Mouse (Mus musculus): ENCODE data around the gene Ip6k2. TPM values are rescaled to one million over a fixed set of nuclear protein-coding genes. Genes with fewer than 3 reads are reported as not detected.
A peak's percentile ranks its signal among the peaks of the same experiment; 100 is the strongest.

Ip6k2 gene
- total and polyA plus RNA-seq, 2 experiments from 2014 or later: 22.1 to 28.9 TPM

DNA sequence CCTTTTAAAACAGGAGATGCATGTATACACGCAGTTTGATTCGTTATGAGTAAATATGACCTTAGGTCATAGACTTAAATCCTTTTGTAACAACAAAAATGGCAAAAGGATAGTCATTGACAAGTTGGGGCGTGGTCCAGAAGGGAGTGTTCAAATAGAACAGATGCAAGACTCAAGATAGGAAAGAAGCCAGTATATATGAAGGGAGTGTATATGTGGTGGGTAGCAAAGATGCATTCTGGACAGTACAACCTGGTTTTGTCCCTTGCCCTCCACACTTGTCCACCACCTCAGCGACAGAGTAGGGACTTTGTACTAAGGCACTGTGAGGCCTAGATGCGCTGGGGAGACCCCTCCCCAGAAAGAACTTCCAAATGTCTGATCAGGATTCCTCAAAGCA, 24.1 kb downstream of the Ip6k2 start:
- Histone ChIP-seq H3K4me1 (ENCODE audit: control insufficient read depth, insufficient read depth) (peaks cover 26% of the 10 kb centered on the region), H3K27me3 (ENCODE audit: control insufficient read depth, insufficient read depth, low read length) (no peaks in the 10 kb centered on the region), H3K9ac (replicated peaks; ENCODE audit: low read depth, low read length) (0 out of 2 replicates have a peak overlapping the region, but pooled peaks have one; percentile 70), H3K27ac (ENCODE audit: low read depth) (peak overlapping the region; percentile 22; the same call in 1 of the 2 replicates), H3K36me3 (replicated peaks; ENCODE audit: control insufficient read depth, insufficient read depth, low read length) (peaks cover 59% of the 10 kb centered on the region), H3K9me3 (replicated peaks; ENCODE audit: control insufficient read depth, low read length) (no peaks in the 10 kb centered on the region), H3K4me2 (ENCODE audit: low read depth, low read length) (no peak overlapping the region), H3K4me3 (ENCODE audit: low read depth, low read length) (no peak overlapping the region)
- TF ChIP-seq CTCF (IDR thresholded peaks at IDR 0.05; ENCODE audit: low read depth) (no peak), EP300 (IDR thresholded peaks at IDR 0.05; ENCODE audit: low read depth) (no peak)
- 69% methylated on average over 5 of the region's 5 CpGs for WGBS
- DNase-seq (ENCODE audit: low spot score) (no peak), ATAC-seq (ENCODE audit: insufficient read depth, low read depth) (no peak)

DNA sequence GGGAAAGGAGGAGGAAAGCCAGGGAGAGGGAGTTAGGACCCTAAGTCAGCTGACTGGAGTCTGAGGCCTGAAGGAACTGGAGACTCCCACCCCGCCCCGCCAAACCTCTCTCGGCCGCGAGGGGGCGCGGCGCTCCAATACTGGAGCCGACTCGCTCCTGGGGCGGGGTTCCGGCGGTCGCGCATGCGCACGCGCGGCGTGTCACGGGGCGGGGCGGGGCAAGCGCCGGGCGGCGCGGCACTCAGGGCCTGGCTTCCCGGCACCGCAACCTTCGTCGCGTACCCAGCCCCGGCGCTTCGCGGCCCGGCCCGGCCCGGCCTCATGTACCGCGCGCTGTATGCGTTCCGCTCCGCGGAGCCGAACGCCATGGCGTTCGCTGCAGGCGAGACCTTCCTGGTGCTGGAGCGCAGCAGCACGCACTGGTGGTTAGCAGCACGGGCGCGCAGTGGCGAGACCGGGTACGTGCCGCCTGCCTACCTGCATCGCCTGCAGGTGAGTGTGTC, 24.6 kb downstream of the Ip6k2 start, which contains the start of gene Nckipsd:
Gene Nckipsd, plus strand, starts transcription at position 206 of the 503 bp plus-strand sequence.
- TF ChIP-seq EP300 (IDR thresholded peaks at IDR 0.05; ENCODE audit: low read depth): no peak
- peak; percentile 84 for TF ChIP-seq CTCF (IDR thresholded peaks at IDR 0.05; ENCODE audit: low read depth)
- H3K4me3 ChIP-seq (ENCODE audit: low read depth, low read length): peak within 1 kb of the TSS; percentile 74
- peak within 1 kb of the TSS; percentile 70 for H3K9ac ChIP-seq (replicated peaks; ENCODE audit: low read depth, low read length)
- peak within 1 kb of the TSS; percentile 85 for H3K4me2 ChIP-seq (ENCODE audit: low read depth, low read length)
- H3K4me1 ChIP-seq (ENCODE audit: control insufficient read depth, insufficient read depth): peaks cover 26% of the 10 kb centered on the region
- ATAC-seq (ENCODE audit: insufficient read depth, low read depth): peak; percentile 87
- H3K36me3 ChIP-seq (replicated peaks; ENCODE audit: control insufficient read depth, insufficient read depth, low read length): peaks cover 59% of the 10 kb centered on the region
- peak; percentile 73 for DNase-seq (ENCODE audit: low spot score)
- peak within 1 kb of the TSS; percentile 56 for H3K27ac ChIP-seq (ENCODE audit: low read depth)
- no peaks in the 10 kb centered on the region for H3K27me3 ChIP-seq (ENCODE audit: control insufficient read depth, insufficient read depth, low read length)
- no peaks in the 10 kb centered on the region for H3K9me3 ChIP-seq (replicated peaks; ENCODE audit: control insufficient read depth, low read length)
- under 1% methylated on average over 55 of the region's 62 CpGs for WGBS

DNA sequence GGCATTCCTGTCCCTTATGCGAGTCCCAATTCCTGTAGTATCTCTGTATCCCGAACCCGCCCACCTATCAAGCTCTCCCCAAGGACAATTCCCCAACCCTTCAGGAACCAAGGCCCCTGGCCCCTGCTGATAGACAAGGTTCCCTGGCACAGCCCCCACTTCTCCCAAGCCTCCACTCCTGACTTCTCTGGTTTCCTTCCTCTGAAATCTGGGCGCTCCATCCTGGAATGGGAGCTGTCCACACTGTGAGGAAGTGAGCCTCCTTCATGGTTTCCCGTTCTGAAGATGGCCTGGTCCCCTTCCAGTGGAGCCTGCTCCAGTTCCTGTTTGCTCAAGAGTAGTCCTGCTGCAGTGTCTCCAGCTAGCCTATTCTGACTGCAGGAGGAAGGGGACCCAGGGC, 25.6 kb downstream of the Ip6k2 start:
- peak overlapping the region; percentile 56 for H3K27ac ChIP-seq (ENCODE audit: low read depth)
- ATAC-seq (ENCODE audit: insufficient read depth, low read depth): peak; percentile 16; the same call in 1 of the 2 replicates

GRCm38 (mm10) chr9:108809723-108810122, 26.1 kb downstream of the Ip6k2 start:
- Histone ChIP-seq H3K9me3 (replicated peaks; ENCODE audit: control insufficient read depth, low read length) (no peaks in the 10 kb centered on the region), H3K4me3 (ENCODE audit: low read depth, low read length) (no peak overlapping the region), H3K4me1 (ENCODE audit: control insufficient read depth, insufficient read depth) (peaks cover 26% of the 10 kb centered on the region), H3K27ac (ENCODE audit: low read depth) (peak overlapping the region; percentile 28; the same call in 1 of the 2 replicates), H3K4me2 (ENCODE audit: low read depth, low read length) (peak overlapping the region; percentile 85), H3K36me3 (replicated peaks; ENCODE audit: control insufficient read depth, insufficient read depth, low read length) (peaks cover 59% of the 10 kb centered on the region), H3K27me3 (ENCODE audit: control insufficient read depth, insufficient read depth, low read length) (no peaks in the 10 kb centered on the region), H3K9ac (replicated peaks; ENCODE audit: low read depth, low read length) (no peak overlapping the region)
- TF ChIP-seq EP300 (IDR thresholded peaks at IDR 0.05; ENCODE audit: low read depth): no peak
- TF ChIP-seq CTCF (IDR thresholded peaks at IDR 0.05; ENCODE audit: low read depth): no peak
- WGBS: 79% methylated on average over 6 of the region's 6 CpGs
- ATAC-seq (ENCODE audit: insufficient read depth, low read depth) (no peak), DNase-seq (ENCODE audit: low spot score) (no peak)

More for the DNA sequence above, 25.6 kb downstream of the Ip6k2 start:
- TF ChIP-seq CTCF (IDR thresholded peaks at IDR 0.05; ENCODE audit: low read depth): no peak
- TF ChIP-seq EP300 (IDR thresholded peaks at IDR 0.05; ENCODE audit: low read depth): peak; percentile 69
- H3K9ac ChIP-seq (replicated peaks; ENCODE audit: low read depth, low read length): peak overlapping the region; percentile 70; the same call in 1 of the 2 replicates
- no peaks in the 10 kb centered on the region for H3K27me3 ChIP-seq (ENCODE audit: control insufficient read depth, insufficient read depth, low read length)
- H3K36me3 ChIP-seq (replicated peaks; ENCODE audit: control insufficient read depth, insufficient read depth, low read length): peaks cover 59% of the 10 kb centered on the region
- H3K4me3 ChIP-seq (ENCODE audit: low read depth, low read length): peak overlapping the region; percentile 74
- no peaks in the 10 kb centered on the region for H3K9me3 ChIP-seq (replicated peaks; ENCODE audit: control insufficient read depth, low read length)
- H3K4me1 ChIP-seq (ENCODE audit: control insufficient read depth, insufficient read depth): peaks cover 26% of the 10 kb centered on the region
- WGBS: 53% methylated on average over 5 of the region's 5 CpGs
- peak; percentile 30 for DNase-seq (ENCODE audit: low spot score)
- H3K4me2 ChIP-seq (ENCODE audit: low read depth, low read length): peak overlapping the region; percentile 85

- 66% methylated on average over 5 of the region's 5 CpGs for WGBS
- ATAC-seq (ENCODE audit: insufficient read depth, low read depth): no peak
Measured at GRCm38 (mm10) chr9:108810516-108810915, 26.9 kb downstream of the Ip6k2 start.

More at GRCm38 (mm10) chr9:108810516-108810915, 26.9 kb downstream of the Ip6k2 start:
- TF ChIP-seq CTCF (IDR thresholded peaks at IDR 0.05; ENCODE audit: low read depth) (no peak), EP300 (IDR thresholded peaks at IDR 0.05; ENCODE audit: low read depth) (no peak)
- peaks cover 60% of the 10 kb centered on the region for H3K36me3 ChIP-seq (replicated peaks; ENCODE audit: control insufficient read depth, insufficient read depth, low read length)
- no peak for DNase-seq (ENCODE audit: low spot score)
- H3K4me1 ChIP-seq (ENCODE audit: control insufficient read depth, insufficient read depth): peaks cover 26% of the 10 kb centered on the region
- H3K4me2 ChIP-seq (ENCODE audit: low read depth, low read length): peak overlapping the region; percentile 85; the same call in 1 of the 2 replicates
- no peaks in the 10 kb centered on the region for H3K9me3 ChIP-seq (replicated peaks; ENCODE audit: control insufficient read depth, low read length)
- H3K9ac ChIP-seq (replicated peaks; ENCODE audit: low read depth, low read length): no peak overlapping the region
- H3K27me3 ChIP-seq (ENCODE audit: control insufficient read depth, insufficient read depth, low read length): no peaks in the 10 kb centered on the region
- no peak overlapping the region for H3K27ac ChIP-seq (ENCODE audit: low read depth)
- H3K4me3 ChIP-seq (ENCODE audit: low read depth, low read length): no peak overlapping the region

Measured in heart, postnatal 0 days (tissue).